Mouse (Mus musculus) midbrain, embryonic 13.5 days (tissue): ENCODE data around the gene Plekha3. TPM values are rescaled to one million over a fixed set of nuclear protein-coding genes. Genes with fewer than 3 reads are reported as not detected.

Experiments
- ATAC-seq: fragments of 200-750 bp; cut with Nextera tagmentation; 2 replicates; pipeline ENCODE4 v1.8.0; 2017; ENCODE audit warnings: mild to moderate bottlenecking, moderate TSS enrichment, moderate library complexity
- H3K27ac ChIP-seq: fragments of 300-500 bp; sonication (generic); 2 replicates; pipeline ENCODE4 v1.5.1; 2015; ENCODE audit warnings: inconsistent platforms, mild to moderate bottlenecking, moderate library complexity
- H3K27me3 ChIP-seq: fragments of 300-500 bp; sonication (generic); 2 replicates; pipeline ENCODE4 v1.6.1; 2015; ENCODE audit warnings: mild to moderate bottlenecking, inconsistent platforms
- H3K36me3 ChIP-seq: fragments of 300-500 bp; sonication (generic); 2 replicates; pipeline ENCODE4 v1.6.1; 2015; ENCODE audit warnings: mild to moderate bottlenecking, inconsistent platforms
- H3K4me1 ChIP-seq: fragments of 300-500 bp; sonication (generic); replicated peaks from 2 replicates; pipeline ENCODE4 v1.6.1; 2015; ENCODE audit warnings: inconsistent platforms
- H3K4me2 ChIP-seq: fragments of 300-500 bp; sonication (generic); replicated peaks from 2 replicates; pipeline ENCODE4 v1.6.1; 2015; ENCODE audit warnings: moderate library complexity, mild to moderate bottlenecking, inconsistent platforms
- H3K4me3 ChIP-seq: fragments of 300-500 bp; sonication (generic); replicated peaks from 2 replicates; pipeline ENCODE4 v1.5.1; 2015; ENCODE audit warnings: mild to moderate bottlenecking, inconsistent platforms
- H3K9ac ChIP-seq: fragments of 300-500 bp; sonication (generic); replicated peaks from 2 replicates; pipeline ENCODE4 v1.6.1; 2015; ENCODE audit warnings: mild to moderate bottlenecking, inconsistent platforms
- H3K9me3 ChIP-seq: fragments of 300-500 bp; sonication (generic); 2 replicates; pipeline ENCODE4 v1.6.1; 2016; ENCODE audit warnings: mild to moderate bottlenecking, inconsistent platforms
- WGBS: fragments of 180-500 bp; shearing (Covaris S2); methylation state at CpG from one replicate; pipeline ENCODE4 v1.1.7; 2015; 5-methylcytosine and 5-hydroxymethylcytosine counted together
- polyA plus RNA-seq: library from polyadenylated mRNA; unstranded; fragments of >200 nt; fragmentation: Nextera tagmentation; extraction: Ambion mirVana; gene quantifications from 2 replicates; pipeline ENCODE4 v1.2.1, GENCODE M21; 2015

The Plekha3 gene
- polyA plus RNA-seq, 1 experiment from 2014 or later: 7.2 TPM

DNA sequence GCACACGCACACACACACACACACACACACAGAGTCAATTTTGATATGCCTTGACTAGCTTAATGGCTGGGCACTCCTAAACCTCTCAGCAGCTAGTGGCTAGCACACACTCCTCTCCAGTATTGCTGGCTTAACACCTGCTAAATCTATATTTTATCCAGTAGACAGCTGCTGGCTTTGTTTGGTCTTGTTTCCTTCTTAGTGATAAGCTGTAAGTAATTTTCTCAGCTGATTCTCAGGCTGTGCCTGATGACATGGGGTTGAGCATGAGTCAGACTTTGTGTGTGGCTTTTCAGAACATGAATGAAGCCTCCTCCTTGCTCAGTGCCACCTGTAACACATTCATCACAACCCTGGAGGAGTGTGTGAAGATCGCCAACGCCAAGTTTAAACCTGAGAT, 11.9 kb downstream of the Plekha3 start:
- H3K4me2 ChIP-seq: no peak overlapping the region
- H3K9ac ChIP-seq: no peak overlapping the region
- WGBS: 92% methylated on average over 3 of the region's 3 CpGs
- H3K27me3 ChIP-seq: no peaks in the 10 kb centered on the region
- peaks cover 77% of the 10 kb centered on the region for H3K36me3 ChIP-seq
- no peak overlapping the region for H3K27ac ChIP-seq
- H3K4me1 ChIP-seq: no peaks in the 10 kb centered on the region
- ATAC-seq: no peak
- no peaks in the 10 kb centered on the region for H3K9me3 ChIP-seq
- H3K4me3 ChIP-seq: no peak overlapping the region

DNA sequence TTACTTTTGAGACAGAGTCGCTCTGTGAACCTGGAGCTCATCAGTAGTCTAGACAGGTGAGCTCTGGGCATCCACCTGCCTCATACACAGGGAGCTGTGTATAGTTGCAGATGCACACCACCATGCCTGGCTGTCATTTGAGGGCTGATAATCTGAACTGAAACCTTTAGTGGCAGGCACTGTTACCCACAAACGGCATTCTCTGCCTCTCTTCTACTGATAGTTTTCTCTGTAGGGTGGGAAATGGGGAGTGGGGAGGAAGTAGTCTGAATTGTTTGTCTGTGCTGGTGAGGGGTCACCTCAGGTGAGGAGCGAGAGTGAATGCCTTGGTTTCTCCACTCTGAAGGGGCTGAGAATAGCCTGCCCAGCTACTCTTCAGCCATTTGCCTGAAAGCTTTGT, 12.5 kb downstream of the Plekha3 start:
- 96% methylated on average over 3 of the region's 3 CpGs for WGBS
- no peak for ATAC-seq
- no peak overlapping the region for H3K27ac ChIP-seq
- H3K9me3 ChIP-seq: no peaks in the 10 kb centered on the region
- H3K4me1 ChIP-seq: no peaks in the 10 kb centered on the region
- H3K4me3 ChIP-seq: no peak overlapping the region
- H3K4me2 ChIP-seq: no peak overlapping the region
- no peaks in the 10 kb centered on the region for H3K27me3 ChIP-seq
- no peak overlapping the region for H3K9ac ChIP-seq
- peaks cover 77% of the 10 kb centered on the region for H3K36me3 ChIP-seq

DNA sequence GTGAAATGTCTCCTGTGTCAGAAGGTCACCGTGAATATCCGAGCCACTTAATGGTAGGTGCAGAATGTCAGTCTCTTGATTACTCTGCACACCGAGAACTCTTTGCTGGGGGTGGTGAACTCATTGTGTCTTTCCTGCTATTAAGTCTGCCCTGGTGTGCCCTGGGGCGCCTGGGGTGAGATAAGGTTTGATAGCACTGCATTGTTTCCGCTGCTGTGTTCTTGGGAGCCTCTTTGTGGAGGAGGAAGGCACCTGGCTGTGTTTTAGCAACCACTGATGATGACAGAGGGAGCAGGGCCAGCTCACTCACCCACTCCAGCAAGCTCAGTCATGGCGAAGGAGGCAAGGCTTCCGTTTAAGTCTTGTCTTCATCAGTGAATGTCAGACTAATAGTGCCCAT, 13.1 kb downstream of the Plekha3 start:
- 81% methylated on average over 7 of the region's 7 CpGs for WGBS
- Histone ChIP-seq H3K27ac (no peak overlapping the region), H3K4me2 (no peak overlapping the region), H3K9ac (no peak overlapping the region), H3K9me3 (no peaks in the 10 kb centered on the region), H3K27me3 (no peaks in the 10 kb centered on the region), H3K36me3 (peaks cover 77% of the 10 kb centered on the region), H3K4me3 (no peak overlapping the region), H3K4me1 (no peaks in the 10 kb centered on the region)
- ATAC-seq: no peak

DNA sequence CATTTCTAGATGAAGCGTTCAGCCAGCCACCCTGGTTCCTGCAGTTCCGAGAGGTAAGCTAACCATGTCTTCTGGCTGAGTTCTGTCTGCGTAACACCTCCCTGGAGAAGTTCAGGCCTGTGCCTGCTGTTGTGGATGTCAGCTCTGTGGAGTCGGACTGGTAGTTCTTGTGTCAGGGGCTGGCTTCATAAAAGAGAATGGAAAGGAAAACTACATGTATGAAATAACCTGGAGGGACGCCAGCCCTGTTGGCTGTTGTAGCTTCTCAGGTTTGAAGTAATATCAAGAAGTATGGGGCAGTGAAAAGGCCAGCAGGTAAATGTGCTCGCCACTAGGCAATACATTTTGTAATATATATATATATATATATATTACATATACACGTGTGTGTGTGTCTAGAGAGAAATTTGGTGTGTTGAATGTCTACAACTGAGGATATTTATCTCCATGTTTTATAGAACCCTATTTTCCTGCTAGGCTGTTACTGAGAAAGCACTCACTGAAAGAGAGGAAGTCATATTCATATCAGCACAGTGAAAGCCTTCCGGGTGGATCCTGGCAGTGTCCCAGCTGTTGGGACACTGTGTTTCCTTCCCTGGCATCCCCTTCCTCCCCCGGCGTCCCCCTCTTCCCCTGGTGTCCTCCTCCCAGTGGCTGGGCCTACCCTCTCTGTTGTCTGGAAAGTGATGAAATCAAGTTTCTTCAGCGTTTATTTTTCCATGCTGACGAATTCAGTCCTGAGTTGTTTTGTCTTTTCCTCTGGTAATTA, 15.5 kb downstream of the Plekha3 start:
- no peak for ATAC-seq
- 94% methylated on average over 12 of the region's 12 CpGs for WGBS
- Histone ChIP-seq H3K4me2 (no peak overlapping the region), H3K27me3 (no peaks in the 10 kb centered on the region), H3K27ac (no peak overlapping the region), H3K4me3 (no peak overlapping the region), H3K4me1 (no peaks in the 10 kb centered on the region), H3K36me3 (peaks cover 84% of the 10 kb centered on the region), H3K9me3 (no peaks in the 10 kb centered on the region), H3K9ac (no peak overlapping the region)

DNA sequence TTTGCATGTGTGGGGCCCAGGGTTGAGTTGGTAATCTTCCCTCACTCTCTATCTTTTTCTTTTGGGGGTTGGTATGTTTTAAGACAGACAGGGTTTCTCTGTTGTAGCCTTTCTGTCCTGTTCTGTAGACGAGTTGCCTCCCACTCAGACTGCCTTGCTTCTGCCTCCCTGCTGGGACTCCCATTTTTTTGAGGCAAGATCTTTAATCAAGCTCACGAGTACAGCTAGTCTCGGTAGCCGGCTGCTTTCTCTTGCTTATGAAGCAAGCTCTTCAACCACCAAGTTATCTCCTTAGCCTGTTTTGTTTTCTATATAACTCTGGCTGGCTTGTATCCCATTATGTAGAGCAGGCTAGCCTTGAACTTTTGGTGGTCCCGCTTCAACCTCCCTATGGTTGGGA, 18.7 kb downstream of the Plekha3 start:
- ATAC-seq: no peak
- 85% methylated on average over 5 of the region's 5 CpGs for WGBS

DNA sequence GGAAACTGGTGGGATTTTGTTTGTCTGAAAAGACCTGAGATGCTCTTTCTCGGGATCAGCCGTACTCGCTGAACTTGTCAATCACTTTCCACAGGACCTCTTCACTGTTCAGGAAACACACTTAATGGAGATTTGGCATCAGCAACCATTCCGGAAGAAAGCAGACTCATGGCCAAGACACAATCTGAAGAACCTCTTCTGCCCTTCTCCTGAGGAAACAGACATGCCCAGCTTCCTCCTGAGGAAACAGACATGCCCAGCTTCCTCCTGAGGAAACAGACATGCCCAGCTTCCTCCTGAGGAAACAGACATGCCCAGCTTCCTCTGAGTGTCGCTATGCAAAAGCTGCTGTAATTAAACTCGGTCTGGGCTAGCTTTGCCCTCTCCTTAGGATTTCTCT, 20.2 kb downstream of the Plekha3 start:
- 88% methylated on average over 6 of the region's 6 CpGs for WGBS
- H3K27ac ChIP-seq: no peak overlapping the region
- no peak overlapping the region for H3K4me3 ChIP-seq
- peaks cover 63% of the 10 kb centered on the region for H3K36me3 ChIP-seq
- no peak overlapping the region for H3K9ac ChIP-seq
- no peaks in the 10 kb centered on the region for H3K9me3 ChIP-seq
- H3K27me3 ChIP-seq: no peaks in the 10 kb centered on the region
- H3K4me1 ChIP-seq: no peaks in the 10 kb centered on the region
- ATAC-seq: no peak
- no peak overlapping the region for H3K4me2 ChIP-seq

More for the DNA sequence above, 18.7 kb downstream of the Plekha3 start:
- Histone ChIP-seq H3K4me2 (no peak overlapping the region), H3K27me3 (no peaks in the 10 kb centered on the region), H3K9me3 (no peaks in the 10 kb centered on the region), H3K4me3 (no peak overlapping the region), H3K36me3 (peaks cover 67% of the 10 kb centered on the region), H3K4me1 (no peaks in the 10 kb centered on the region), H3K27ac (no peak overlapping the region), H3K9ac (no peak overlapping the region)

DNA sequence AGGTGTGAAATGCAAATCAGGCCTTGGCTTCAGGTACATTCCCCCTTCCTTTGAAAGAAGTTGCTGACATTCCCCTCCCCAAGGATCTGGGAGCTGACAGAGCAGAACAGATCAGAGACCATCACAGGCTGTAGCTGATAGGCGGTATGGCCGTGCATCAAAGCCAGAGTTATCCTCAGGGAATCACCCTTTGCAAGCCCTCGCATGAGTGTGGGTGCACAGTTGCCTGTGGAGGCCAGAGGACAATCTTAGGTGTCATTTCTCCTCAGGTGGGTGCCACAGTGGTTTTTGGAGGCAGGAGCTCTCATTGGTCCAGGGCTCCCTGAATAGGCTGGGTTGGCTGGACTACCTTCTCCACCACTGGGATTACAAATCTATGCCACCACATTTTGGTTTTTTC, 27.1 kb downstream of the Plekha3 start:
- WGBS: 93% methylated on average over 3 of the region's 3 CpGs

DNA sequence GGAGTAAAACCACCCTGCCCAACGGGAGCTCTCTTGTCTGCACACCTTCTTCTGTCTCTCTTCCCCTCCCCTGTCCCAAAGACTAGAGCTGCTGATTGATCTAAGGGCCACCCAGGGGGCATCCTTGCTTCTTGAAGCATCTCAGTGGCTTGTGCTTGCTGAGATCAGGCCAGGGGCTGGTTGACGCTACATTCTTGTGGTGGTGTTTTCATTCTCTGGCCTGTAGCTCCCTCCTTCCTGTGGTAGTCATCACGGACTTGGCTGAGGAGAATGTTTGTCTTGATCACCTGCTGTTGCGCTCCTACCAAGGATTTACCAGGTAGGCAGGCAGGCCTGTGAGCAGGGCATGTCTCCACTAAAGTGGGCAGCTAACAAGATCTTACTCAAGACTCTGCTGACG, 27.7 kb downstream of the Plekha3 start:
- no peak for ATAC-seq
- 90% methylated on average over 5 of the region's 5 CpGs for WGBS

More for the DNA sequence above, 27.1 kb downstream of the Plekha3 start:
- Histone ChIP-seq H3K4me3 (no peak overlapping the region), H3K36me3 (peaks cover 11% of the 10 kb centered on the region), H3K9me3 (no peaks in the 10 kb centered on the region), H3K4me2 (no peak overlapping the region), H3K27me3 (no peaks in the 10 kb centered on the region), H3K9ac (no peak overlapping the region), H3K4me1 (no peaks in the 10 kb centered on the region), H3K27ac (no peak overlapping the region)
- no peak for ATAC-seq

DNA sequence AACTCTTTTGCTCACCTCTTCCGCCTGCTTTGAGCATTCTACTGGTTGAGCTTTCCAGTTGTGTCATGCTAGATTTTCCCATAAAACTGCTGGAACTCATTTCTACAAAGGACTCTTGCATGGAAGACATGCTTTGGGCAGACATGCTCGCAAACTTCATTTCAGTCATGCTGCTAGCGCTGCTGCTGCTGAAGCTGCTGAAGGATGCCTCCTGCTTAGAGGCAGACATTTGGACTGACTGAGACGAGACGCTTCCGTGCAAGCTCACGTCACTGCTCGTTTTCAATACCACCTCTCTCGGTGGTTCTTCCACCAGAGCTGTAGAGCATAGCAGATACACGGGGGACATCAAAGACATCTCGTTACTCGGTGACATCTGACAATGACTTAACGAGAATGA, 30.6 kb downstream of the Plekha3 start:
- H3K4me3 ChIP-seq: no peak overlapping the region
- H3K27me3 ChIP-seq: no peaks in the 10 kb centered on the region
- no peak for ATAC-seq
- WGBS: 91% methylated on average over 13 of the region's 13 CpGs
- H3K4me2 ChIP-seq: no peak overlapping the region
- peaks cover 16% of the 10 kb centered on the region for H3K9me3 ChIP-seq
- H3K36me3 ChIP-seq: peaks cover 20% of the 10 kb centered on the region
- H3K9ac ChIP-seq: no peak overlapping the region
- no peaks in the 10 kb centered on the region for H3K4me1 ChIP-seq
- H3K27ac ChIP-seq: no peak overlapping the region

More for the DNA sequence above, 27.7 kb downstream of the Plekha3 start:
- no peaks in the 10 kb centered on the region for H3K27me3 ChIP-seq
- H3K4me2 ChIP-seq: no peak overlapping the region
- H3K9ac ChIP-seq: no peak overlapping the region
- no peak overlapping the region for H3K4me3 ChIP-seq
- H3K27ac ChIP-seq: no peak overlapping the region
- no peaks in the 10 kb centered on the region for H3K4me1 ChIP-seq
- peaks cover 6% of the 10 kb centered on the region; the same call in 1 of the 2 replicates for H3K36me3 ChIP-seq
- no peaks in the 10 kb centered on the region for H3K9me3 ChIP-seq

DNA sequence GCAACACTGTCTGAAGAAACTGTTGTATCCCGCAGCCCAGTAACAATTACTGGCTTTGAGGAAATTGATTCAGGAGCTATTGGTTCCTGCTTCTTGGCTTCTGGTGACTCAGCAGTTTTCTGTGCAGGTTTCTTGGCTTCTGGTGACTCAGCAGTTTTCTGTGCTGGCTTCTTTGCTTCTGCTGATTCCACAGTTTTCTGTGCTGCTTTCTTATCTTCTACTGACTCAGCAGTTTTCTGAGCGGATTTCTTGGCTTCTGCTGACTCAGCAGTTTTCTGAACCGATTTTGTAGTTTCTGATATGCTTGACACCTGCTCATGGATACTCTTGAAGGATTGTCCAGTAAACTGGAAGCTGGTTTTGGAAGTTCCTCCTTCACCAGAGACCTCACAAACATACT, 33.4 kb downstream of the Plekha3 start:
- WGBS: 97% methylated on average over 3 of the region's 3 CpGs

DNA sequence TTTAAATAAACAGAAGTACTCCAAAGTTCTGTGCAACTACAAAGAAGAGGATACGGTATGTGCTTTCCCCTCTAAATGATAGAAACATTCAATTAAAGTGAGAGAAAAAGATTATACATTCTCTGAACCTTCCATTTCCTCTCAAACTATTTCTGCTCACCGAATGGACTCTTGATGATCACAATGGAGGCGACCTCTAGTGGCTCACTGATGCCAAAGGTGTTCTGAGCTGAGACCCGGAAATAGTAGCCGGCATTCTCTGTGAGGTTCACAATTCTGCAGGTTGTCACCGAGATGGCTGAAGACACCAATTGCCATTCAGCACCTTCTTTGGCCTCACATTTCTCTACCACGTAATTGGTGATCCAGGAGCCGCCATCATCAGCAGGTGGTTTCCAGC, 39.9 kb downstream of the Plekha3 start:
- Histone ChIP-seq H3K27me3 (no peaks in the 10 kb centered on the region), H3K36me3 (peaks cover 38% of the 10 kb centered on the region), H3K9me3 (peaks cover 23% of the 10 kb centered on the region), H3K27ac (no peak overlapping the region), H3K4me3 (no peak overlapping the region), H3K4me2 (no peak overlapping the region), H3K4me1 (no peaks in the 10 kb centered on the region), H3K9ac (no peak overlapping the region)
- WGBS: 76% methylated on average over 8 of the region's 8 CpGs
- no peak for ATAC-seq

More for the DNA sequence above, 33.4 kb downstream of the Plekha3 start:
- no peaks in the 10 kb centered on the region for H3K27me3 ChIP-seq
- no peak for ATAC-seq
- no peak overlapping the region for H3K27ac ChIP-seq
- H3K4me3 ChIP-seq: no peak overlapping the region
- peaks cover 22% of the 10 kb centered on the region for H3K9me3 ChIP-seq
- no peaks in the 10 kb centered on the region for H3K4me1 ChIP-seq
- no peak overlapping the region for H3K9ac ChIP-seq
- peaks cover 29% of the 10 kb centered on the region for H3K36me3 ChIP-seq
- no peak overlapping the region for H3K4me2 ChIP-seq

DNA sequence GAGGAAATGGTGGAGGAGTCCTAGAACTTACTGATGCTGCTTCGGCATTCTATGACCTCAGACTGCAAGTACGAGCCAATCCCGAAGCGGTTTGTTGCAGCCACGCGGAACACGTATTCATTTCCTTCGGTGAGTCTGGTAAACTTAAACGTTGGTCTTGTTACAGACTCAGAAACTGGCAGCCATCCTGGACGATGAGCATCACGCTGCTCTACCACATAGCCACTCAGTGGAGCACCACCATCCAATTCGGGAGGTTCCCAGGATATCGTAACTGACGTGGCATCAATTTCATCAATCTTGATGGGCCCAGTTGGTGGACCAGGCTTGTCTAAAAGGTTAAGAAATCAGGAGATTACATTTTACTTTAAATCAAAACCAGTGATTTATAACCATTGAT, 44.6 kb downstream of the Plekha3 start:
- H3K36me3 ChIP-seq: peaks cover 24% of the 10 kb centered on the region
- no peak overlapping the region for H3K4me3 ChIP-seq
- H3K27me3 ChIP-seq: no peaks in the 10 kb centered on the region
- no peaks in the 10 kb centered on the region for H3K4me1 ChIP-seq
- H3K4me2 ChIP-seq: no peak overlapping the region
- peaks cover 18% of the 10 kb centered on the region for H3K9me3 ChIP-seq
- H3K27ac ChIP-seq: no peak overlapping the region
- ATAC-seq: no peak
- 95% methylated on average over 14 of the region's 14 CpGs for WGBS
- H3K9ac ChIP-seq: no peak overlapping the region
